Mouse (Mus musculus): Measurements from ENCODE around the gene Scgn. TPM values are rescaled to one million over a fixed set of nuclear protein-coding genes. Genes with fewer than 3 reads are reported as not detected.

Gene Scgn
- polyA plus RNA-seq, 1 experiment from 2014 or later = 0.98 TPM

GRCm38 (mm10) chr13:23933421-23934210, 57.4 kb downstream of the Scgn start, which contains the start of gene Hist1h2ba:
Hist1h2ba (minus strand) TSS chr13:23934156.
- H3K27me3 ChIP-seq (ENCODE audit: control insufficient read depth, insufficient read depth, low read length) = no peaks in the 10 kb centered on the region
- WGBS = 90% methylated on average over 33 of the region's 39 CpGs
- no peaks in the 10 kb centered on the region for H3K36me3 ChIP-seq (ENCODE audit: control insufficient read depth, insufficient read depth, low read length)
- peaks cover 2% of the 10 kb centered on the region; the same call in 1 of the 2 replicates for H3K4me1 ChIP-seq (ENCODE audit: control insufficient read depth, insufficient read depth, low read length)
- no peak within 1 kb of the TSS for H3K4me2 ChIP-seq (replicated peaks; ENCODE audit: low read depth, low read length)
- no peak within 1 kb of the TSS for H3K27ac ChIP-seq (ENCODE audit: low read length)
- no peak within 1 kb of the TSS for H3K9ac ChIP-seq (replicated peaks; ENCODE audit: low read depth, low read length)
- H3K9me3 ChIP-seq (ENCODE audit: control insufficient read depth, low read depth, low read length) = no peaks in the 10 kb centered on the region
- no peak for ATAC-seq (ENCODE audit: insufficient number of reproducible peaks, insufficient read depth, low FRiP score, low read depth)
- no peak within 1 kb of the TSS for H3K4me3 ChIP-seq (ENCODE audit: low read depth, low read length)

DNA sequence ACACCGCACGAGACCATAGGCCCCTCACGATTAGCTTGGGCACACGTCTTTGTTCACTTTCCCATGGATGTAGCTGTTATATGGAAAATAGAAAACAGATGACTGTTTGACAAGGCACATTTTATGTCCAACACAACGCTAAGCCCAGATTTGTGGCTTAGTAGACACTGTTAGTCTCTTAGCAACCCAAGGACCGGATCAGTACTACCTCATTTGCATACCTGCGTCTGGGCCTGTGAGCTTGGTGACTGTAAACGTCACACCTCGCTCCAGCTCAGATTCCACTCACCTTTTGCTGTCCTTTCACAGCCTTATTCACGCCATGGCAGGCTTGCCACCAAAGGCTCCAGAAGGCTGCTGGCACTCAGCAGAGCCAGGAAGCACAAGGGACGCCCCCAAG, 60.1 kb downstream of the Scgn start:
- WGBS = 59% methylated on average over 11 of the region's 11 CpGs
- Histone ChIP-seq H3K4me1 (ENCODE audit: control insufficient read depth, insufficient read depth, low read length) (peaks cover 9% of the 10 kb centered on the region; the same call in 1 of the 2 replicates), H3K9ac (replicated peaks; ENCODE audit: low read depth, low read length) (no peak overlapping the region), H3K27me3 (ENCODE audit: control insufficient read depth, insufficient read depth, low read length) (no peaks in the 10 kb centered on the region), H3K27ac (ENCODE audit: low read length) (no peak overlapping the region), H3K36me3 (ENCODE audit: control insufficient read depth, insufficient read depth, low read length) (no peaks in the 10 kb centered on the region), H3K4me3 (ENCODE audit: low read depth, low read length) (no peak overlapping the region), H3K9me3 (ENCODE audit: control insufficient read depth, low read depth, low read length) (no peaks in the 10 kb centered on the region), H3K4me2 (replicated peaks; ENCODE audit: low read depth, low read length) (no peak overlapping the region)
- ATAC-seq (ENCODE audit: insufficient number of reproducible peaks, insufficient read depth, low FRiP score, low read depth) = no peak

DNA sequence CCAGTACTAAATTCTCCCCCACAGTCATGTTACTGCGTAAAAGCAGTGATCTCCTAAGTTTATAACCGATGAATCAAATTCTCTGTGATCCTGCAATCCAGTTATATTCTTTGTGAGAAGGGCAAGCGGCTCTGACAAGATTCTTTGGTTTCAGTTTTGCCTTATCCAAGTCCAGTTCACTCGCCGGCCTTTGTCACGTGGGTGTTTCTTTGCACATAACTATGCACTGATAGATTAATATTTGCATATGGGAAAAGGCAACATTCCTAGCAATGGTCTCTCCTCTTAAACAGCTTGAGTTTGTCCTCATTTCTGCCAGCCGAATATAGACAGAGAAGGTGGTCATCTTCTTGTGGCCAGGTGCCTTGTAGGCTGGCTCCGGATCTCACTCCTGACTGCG, 60.6 kb downstream of the Scgn start:
- no peaks in the 10 kb centered on the region for H3K9me3 ChIP-seq (ENCODE audit: control insufficient read depth, low read depth, low read length)
- no peak overlapping the region for H3K9ac ChIP-seq (replicated peaks; ENCODE audit: low read depth, low read length)
- H3K27ac ChIP-seq (ENCODE audit: low read length) = no peak overlapping the region
- H3K27me3 ChIP-seq (ENCODE audit: control insufficient read depth, insufficient read depth, low read length) = no peaks in the 10 kb centered on the region
- no peak overlapping the region for H3K4me2 ChIP-seq (replicated peaks; ENCODE audit: low read depth, low read length)
- no peak for ATAC-seq (ENCODE audit: insufficient number of reproducible peaks, insufficient read depth, low FRiP score, low read depth)
- H3K4me3 ChIP-seq (ENCODE audit: low read depth, low read length) = no peak overlapping the region
- WGBS = 79% methylated on average over 9 of the region's 9 CpGs
- no peaks in the 10 kb centered on the region for H3K36me3 ChIP-seq (ENCODE audit: control insufficient read depth, insufficient read depth, low read length)
- H3K4me1 ChIP-seq (ENCODE audit: control insufficient read depth, insufficient read depth, low read length) = peaks cover 9% of the 10 kb centered on the region; the same call in 1 of the 2 replicates

DNA sequence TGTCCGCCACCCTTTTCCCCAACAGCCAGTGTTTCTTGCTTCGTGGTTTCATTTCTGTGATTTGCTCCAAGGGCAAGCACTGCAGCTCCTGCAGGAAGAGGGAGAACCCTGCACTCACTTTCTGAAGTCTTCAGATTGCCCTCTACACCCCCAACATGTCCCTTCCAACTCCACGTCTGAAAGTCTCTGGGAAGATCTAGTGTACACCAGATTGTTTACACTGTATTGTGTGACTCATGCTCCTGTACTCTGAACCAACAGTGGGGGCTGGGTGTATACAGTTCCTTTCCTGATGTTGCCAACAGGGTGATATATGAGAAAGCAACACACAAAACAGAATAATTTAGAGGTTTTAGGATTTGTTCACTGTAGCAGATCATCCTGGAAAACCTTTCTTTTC, 62.4 kb downstream of the Scgn start:
- no peaks in the 10 kb centered on the region for H3K36me3 ChIP-seq (ENCODE audit: control insufficient read depth, insufficient read depth, low read length)
- H3K4me1 ChIP-seq (ENCODE audit: control insufficient read depth, insufficient read depth, low read length) = peaks cover 9% of the 10 kb centered on the region; the same call in 1 of the 2 replicates
- no peaks in the 10 kb centered on the region for H3K9me3 ChIP-seq (ENCODE audit: control insufficient read depth, low read depth, low read length)
- no peak overlapping the region for H3K9ac ChIP-seq (replicated peaks; ENCODE audit: low read depth, low read length)
- H3K27ac ChIP-seq (ENCODE audit: low read length) = no peak overlapping the region
- 0 out of 2 replicates have a peak overlapping the region, but pooled peaks have one; percentile 12 for H3K4me2 ChIP-seq (replicated peaks; ENCODE audit: low read depth, low read length)
- no peak for ATAC-seq (ENCODE audit: insufficient number of reproducible peaks, insufficient read depth, low FRiP score, low read depth)
- H3K4me3 ChIP-seq (ENCODE audit: low read depth, low read length) = no peak overlapping the region
- H3K27me3 ChIP-seq (ENCODE audit: control insufficient read depth, insufficient read depth, low read length) = no peaks in the 10 kb centered on the region
- 49% methylated on average over 3 of the region's 3 CpGs for WGBS

DNA sequence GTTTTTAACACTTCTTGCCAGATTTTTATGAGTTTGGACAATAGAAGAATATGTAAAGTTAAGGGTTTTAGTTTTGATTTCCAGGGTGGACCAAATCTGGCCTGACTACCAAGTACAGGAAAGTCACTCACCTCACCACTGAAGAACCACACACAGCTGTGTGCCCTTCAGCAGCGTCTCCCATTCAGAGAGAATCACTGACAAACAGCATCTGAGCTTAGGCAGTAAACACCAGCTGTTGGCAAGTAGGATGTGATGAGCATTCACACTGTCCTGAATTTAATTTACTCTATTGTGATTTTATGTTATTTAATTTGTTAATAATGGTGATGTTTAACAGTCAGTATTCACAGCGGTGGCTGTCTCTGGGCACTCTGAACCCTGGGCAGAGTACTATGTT, 65.2 kb downstream of the Scgn start:
- H3K9me3 ChIP-seq (ENCODE audit: control insufficient read depth, low read depth, low read length) = no peaks in the 10 kb centered on the region
- no peak for ATAC-seq (ENCODE audit: insufficient number of reproducible peaks, insufficient read depth, low FRiP score, low read depth)
- no peaks in the 10 kb centered on the region for H3K27me3 ChIP-seq (ENCODE audit: control insufficient read depth, insufficient read depth, low read length)
- peaks cover 9% of the 10 kb centered on the region; the same call in 1 of the 2 replicates for H3K4me1 ChIP-seq (ENCODE audit: control insufficient read depth, insufficient read depth, low read length)
- no peak overlapping the region for H3K4me2 ChIP-seq (replicated peaks; ENCODE audit: low read depth, low read length)
- no peak overlapping the region for H3K4me3 ChIP-seq (ENCODE audit: low read depth, low read length)
- H3K27ac ChIP-seq (ENCODE audit: low read length) = no peak overlapping the region
- H3K9ac ChIP-seq (replicated peaks; ENCODE audit: low read depth, low read length) = no peak overlapping the region
- no peaks in the 10 kb centered on the region for H3K36me3 ChIP-seq (ENCODE audit: control insufficient read depth, insufficient read depth, low read length)
- WGBS = 61% methylated on average over 2 of the region's 2 CpGs

- ATAC-seq (ENCODE audit: insufficient number of reproducible peaks, insufficient read depth, low FRiP score, low read depth) = no peak
- H3K9me3 ChIP-seq (ENCODE audit: control insufficient read depth, low read depth, low read length) = no peaks in the 10 kb centered on the region
- 0 out of 2 replicates have a peak, but pooled peaks cover 5% of the 10 kb centered on the region for H3K4me1 ChIP-seq (ENCODE audit: control insufficient read depth, insufficient read depth, low read length)
- no peak overlapping the region for H3K4me3 ChIP-seq (ENCODE audit: low read depth, low read length)
- H3K36me3 ChIP-seq (ENCODE audit: control insufficient read depth, insufficient read depth, low read length) = no peaks in the 10 kb centered on the region
- H3K9ac ChIP-seq (replicated peaks; ENCODE audit: low read depth, low read length) = no peak overlapping the region
- H3K27me3 ChIP-seq (ENCODE audit: control insufficient read depth, insufficient read depth, low read length) = no peaks in the 10 kb centered on the region
- H3K4me2 ChIP-seq (replicated peaks; ENCODE audit: low read depth, low read length) = no peak overlapping the region
- H3K27ac ChIP-seq (ENCODE audit: low read length) = no peak overlapping the region
- 24% methylated on average over 4 of the region's 4 CpGs for WGBS
Observed at GRCm38 (mm10) chr13:23917674-23918073, 73.3 kb downstream of the Scgn start.

- Histone ChIP-seq H3K36me3 (ENCODE audit: control insufficient read depth, insufficient read depth, low read length) (no peaks in the 10 kb centered on the region), H3K9ac (replicated peaks; ENCODE audit: low read depth, low read length) (no peak overlapping the region), H3K4me2 (replicated peaks; ENCODE audit: low read depth, low read length) (no peak overlapping the region), H3K4me1 (ENCODE audit: control insufficient read depth, insufficient read depth, low read length) (0 out of 2 replicates have a peak, but pooled peaks cover 5% of the 10 kb centered on the region), H3K4me3 (ENCODE audit: low read depth, low read length) (no peak overlapping the region), H3K9me3 (ENCODE audit: control insufficient read depth, low read depth, low read length) (no peaks in the 10 kb centered on the region), H3K27me3 (ENCODE audit: control insufficient read depth, insufficient read depth, low read length) (no peaks in the 10 kb centered on the region), H3K27ac (ENCODE audit: low read length) (no peak overlapping the region)
- ATAC-seq (ENCODE audit: insufficient number of reproducible peaks, insufficient read depth, low FRiP score, low read depth) = no peak
- WGBS = 61% methylated on average over 1 of the region's 1 CpGs
Observed at GRCm38 (mm10) chr13:23916132-23916531, 74.9 kb downstream of the Scgn start.

- Histone ChIP-seq H3K27me3 (ENCODE audit: control insufficient read depth, insufficient read depth, low read length) (no peaks in the 10 kb centered on the region), H3K9ac (replicated peaks; ENCODE audit: low read depth, low read length) (no peak within 1 kb of the TSS), H3K27ac (ENCODE audit: low read length) (no peak within 1 kb of the TSS), H3K9me3 (ENCODE audit: control insufficient read depth, low read depth, low read length) (no peaks in the 10 kb centered on the region), H3K4me1 (ENCODE audit: control insufficient read depth, insufficient read depth, low read length) (0 out of 2 replicates have a peak, but pooled peaks cover 5% of the 10 kb centered on the region), H3K4me2 (replicated peaks; ENCODE audit: low read depth, low read length) (no peak within 1 kb of the TSS), H3K4me3 (ENCODE audit: low read depth, low read length) (no peak within 1 kb of the TSS), H3K36me3 (ENCODE audit: control insufficient read depth, insufficient read depth, low read length) (no peaks in the 10 kb centered on the region)
- ATAC-seq (ENCODE audit: insufficient number of reproducible peaks, insufficient read depth, low FRiP score, low read depth) = no peak
- 50% methylated on average over 9 of the region's 9 CpGs for WGBS
Observed at GRCm38 (mm10) chr13:23914376-23915167, 76.4 kb downstream of the Scgn start, which contains the start of gene Slc17a4. Slc17a4 (minus strand) TSS chr13:23915009.
